Mouse (Mus musculus) common myeloid progenitor, adult 5-6 weeks (primary cell): ENCODE data around the gene Tepsin. TPM values are rescaled to one million over a fixed set of nuclear protein-coding genes. Genes with fewer than 3 reads are reported as not detected.
A peak's percentile ranks its signal among the peaks of the same experiment; 100 is the strongest.

Source experiments
- ATAC-seq: replicated peaks from 2 replicates; pipeline ENCODE4 v1.8.0; 2016; ENCODE audit warnings: low read depth, mild to moderate bottlenecking, moderate TSS enrichment, inconsistent platforms; ENCODE audit not compliant: poor library complexity, severe bottlenecking
- total RNA-seq: library from RNA; stranded (forward); fragments of 200-1000, 187-1606 nt; gene quantifications from 2 replicates; pipeline ENCODE4 v1.2.3, GENCODE M21; 2017

The Tepsin gene
- total RNA-seq, 1 experiment from 2014 or later = 7.9 TPM

- ATAC-seq = no peak
Observed at GRCm38 (mm10) chr11:120112136-120112535, 13.6 kb upstream of the Tepsin start.

- peak; percentile 60 for ATAC-seq
Observed at GRCm38 (mm10) chr11:120111033-120111432, 12.5 kb upstream of the Tepsin start.

GRCm38 (mm10) chr11:120110554-120110953, 12.0 kb upstream of the Tepsin start:
- ATAC-seq = 0 out of 2 replicates have a peak, but pooled peaks have one; percentile 15

- ATAC-seq = no peak
Observed at GRCm38 (mm10) chr11:120109558-120110210, 11.2 kb upstream of the Tepsin start.

GRCm38 (mm10) chr11:120107796-120108195, 9.3 kb upstream of the Tepsin start:
- ATAC-seq = no peak

GRCm38 (mm10) chr11:120107026-120107425, 8.5 kb upstream of the Tepsin start:
- no peak for ATAC-seq

- no peak for ATAC-seq
Observed at GRCm38 (mm10) chr11:120103431-120103997, 5.0 kb upstream of the Tepsin start.

- peak; percentile 34 for ATAC-seq
Observed at GRCm38 (mm10) chr11:120101036-120101435, 2.5 kb upstream of the Tepsin start.

- ATAC-seq = no peak
Observed at GRCm38 (mm10) chr11:120092817-120093591, 5.5 kb downstream of the Tepsin start.

GRCm38 (mm10) chr11:120090661-120091060, 7.9 kb downstream of the Tepsin start:
- no peak for ATAC-seq

- peak; percentile 98 for ATAC-seq
Observed at GRCm38 (mm10) chr11:120086702-120087152, 11.8 kb downstream of the Tepsin start, which contains the start of gene Cep131. TSS of gene Cep131 (minus strand) at chr11:120086827.

GRCm38 (mm10) chr11:120085891-120086627, 12.5 kb downstream of the Tepsin start:
- no peak; the same call in 1 of the 2 replicates for ATAC-seq

- no peak for ATAC-seq
Observed at GRCm38 (mm10) chr11:120080282-120080681, 18.2 kb downstream of the Tepsin start.

GRCm38 (mm10) chr11:120076191-120076590, 22.3 kb downstream of the Tepsin start:
- ATAC-seq = no peak

- peak; percentile 59; the same call in 1 of the 2 replicates for ATAC-seq
Observed at GRCm38 (mm10) chr11:120072986-120073647, 25.4 kb downstream of the Tepsin start.

- no peak for ATAC-seq
Observed at GRCm38 (mm10) chr11:120071731-120072320, 26.7 kb downstream of the Tepsin start.

- ATAC-seq = peak; percentile 26; the same call in 1 of the 2 replicates
Observed at GRCm38 (mm10) chr11:120071065-120071464, 27.5 kb downstream of the Tepsin start.

GRCm38 (mm10) chr11:120070286-120070930, 28.1 kb downstream of the Tepsin start:
- ATAC-seq = no peak

GRCm38 (mm10) chr11:120069261-120069660, 29.3 kb downstream of the Tepsin start:
- no peak for ATAC-seq
